Mouse (Mus musculus) brown adipose tissue, adult 24 weeks (tissue): ENCODE results near the gene 4933425L06Rik. TPM values are rescaled to one million over a fixed set of nuclear protein-coding genes. Genes with fewer than 3 reads are reported as not detected.
A peak's percentile ranks its signal among the peaks of the same experiment; 100 is the strongest.

Experiments
- H3K27ac ChIP-seq: fragments of 200-500 bp; replicated peaks from 2 replicates; pipeline ENCODE4 v1.5.1; 2012; ENCODE audit warnings: low read depth, mild to moderate bottlenecking, low read length
- H3K4me1 ChIP-seq: fragments of 200-500 bp; 2 replicates; pipeline ENCODE4 v1.6.1; 2012; ENCODE audit warnings: low read length, mixed read lengths; ENCODE audit not compliant: control insufficient read depth, insufficient read depth, insufficient read length
- H3K4me3 ChIP-seq: fragments of 200-500 bp; 2 replicates; pipeline ENCODE4 v1.5.1; 2012; ENCODE audit warnings: low read depth, mild to moderate bottlenecking, low read length, moderate library complexity; ENCODE audit not compliant: insufficient read depth
- polyA plus RNA-seq: library from polyadenylated mRNA; stranded (reverse); fragments of >200 nt; gene quantifications from 2 replicates; pipeline ENCODE4 v1.2.4, GENCODE M21; 2012; ENCODE audit not compliant: missing spikeins, insufficient read depth, insufficient read length

The 4933425L06Rik gene
- polyA plus RNA-seq: not detected in 2 replicates

GRCm38 (mm10) chr13:105081862-105082261 lies at the start of gene 4933425L06Rik:
4933425L06Rik (plus strand) TSS chr13:105082122.
- Histone ChIP-seq H3K27ac (no peak within 1 kb of the TSS), H3K4me3 (no peak within 1 kb of the TSS), H3K4me1 (no peaks in the 10 kb centered on the region)

- H3K4me1 ChIP-seq: no peaks in the 10 kb centered on the region
- H3K27ac ChIP-seq: no peak overlapping the region
- H3K4me3 ChIP-seq: no peak overlapping the region
Observed at GRCm38 (mm10) chr13:105037816-105038215, 44.1 kb upstream of the 4933425L06Rik start.

GRCm38 (mm10) chr13:105038334-105038733 lies 43.6 kb upstream of the 4933425L06Rik start:
- H3K27ac ChIP-seq: no peak overlapping the region
- no peak overlapping the region for H3K4me3 ChIP-seq
- no peaks in the 10 kb centered on the region for H3K4me1 ChIP-seq

GRCm38 (mm10) chr13:105043882-105044281 lies 38.0 kb upstream of the 4933425L06Rik start:
- H3K4me3 ChIP-seq: no peak overlapping the region
- no peaks in the 10 kb centered on the region for H3K4me1 ChIP-seq
- H3K27ac ChIP-seq: no peak overlapping the region

- no peak overlapping the region for H3K4me3 ChIP-seq
- H3K27ac ChIP-seq: no peak overlapping the region
- H3K4me1 ChIP-seq: no peaks in the 10 kb centered on the region
Observed at GRCm38 (mm10) chr13:105047377-105047776, 34.5 kb upstream of the 4933425L06Rik start.

- H3K4me1 ChIP-seq: no peaks in the 10 kb centered on the region
- H3K4me3 ChIP-seq: no peak overlapping the region
- no peak overlapping the region for H3K27ac ChIP-seq
Observed at GRCm38 (mm10) chr13:105048662-105049061, 33.3 kb upstream of the 4933425L06Rik start.

- no peak overlapping the region for H3K4me3 ChIP-seq
- H3K27ac ChIP-seq: no peak overlapping the region
- no peaks in the 10 kb centered on the region for H3K4me1 ChIP-seq
Observed at GRCm38 (mm10) chr13:105051432-105051831, 30.5 kb upstream of the 4933425L06Rik start.

GRCm38 (mm10) chr13:105053618-105054017 lies 28.3 kb upstream of the 4933425L06Rik start:
- no peaks in the 10 kb centered on the region for H3K4me1 ChIP-seq
- H3K27ac ChIP-seq: no peak overlapping the region

GRCm38 (mm10) chr13:105054181-105054940 lies 27.6 kb upstream of the 4933425L06Rik start, which contains the start of gene Rgs7bp:
Rgs7bp (minus strand) TSS chr13:105054930.
- no peak within 1 kb of the TSS for H3K27ac ChIP-seq
- H3K4me3 ChIP-seq: peak within 1 kb of the TSS; percentile 53
- H3K4me1 ChIP-seq: no peaks in the 10 kb centered on the region

More at GRCm38 (mm10) chr13:105053618-105054017, 28.3 kb upstream of the 4933425L06Rik start:
- peak overlapping the region; percentile 53 for H3K4me3 ChIP-seq

- H3K4me1 ChIP-seq: no peaks in the 10 kb centered on the region
- H3K4me3 ChIP-seq: peak overlapping the region; percentile 53
- no peak overlapping the region for H3K27ac ChIP-seq
Observed at GRCm38 (mm10) chr13:105054941-105055309, 27.0 kb upstream of the 4933425L06Rik start.

- H3K27ac ChIP-seq: no peak overlapping the region
- H3K4me3 ChIP-seq: peak overlapping the region; percentile 53
- no peaks in the 10 kb centered on the region for H3K4me1 ChIP-seq
Observed at GRCm38 (mm10) chr13:105055374-105055773, 26.5 kb upstream of the 4933425L06Rik start.

GRCm38 (mm10) chr13:105066119-105066518 lies 15.8 kb upstream of the 4933425L06Rik start:
- Histone ChIP-seq H3K27ac (no peak overlapping the region), H3K4me3 (no peak overlapping the region)

GRCm38 (mm10) chr13:105066890-105067845 lies 14.8 kb upstream of the 4933425L06Rik start:
- Histone ChIP-seq H3K4me1 (no peaks in the 10 kb centered on the region), H3K27ac (no peak overlapping the region), H3K4me3 (no peak overlapping the region)

More at GRCm38 (mm10) chr13:105066119-105066518, 15.8 kb upstream of the 4933425L06Rik start:
- H3K4me1 ChIP-seq: no peaks in the 10 kb centered on the region

GRCm38 (mm10) chr13:105089276-105089675 lies 7.4 kb downstream of the 4933425L06Rik start:
- Histone ChIP-seq H3K27ac (no peak overlapping the region), H3K4me3 (no peak overlapping the region), H3K4me1 (no peaks in the 10 kb centered on the region)

GRCm38 (mm10) chr13:105096316-105096715 lies 14.4 kb downstream of the 4933425L06Rik start:
- Histone ChIP-seq H3K4me1 (no peaks in the 10 kb centered on the region), H3K27ac (no peak overlapping the region), H3K4me3 (no peak overlapping the region)
